Mouse (Mus musculus): ENCODE data around the gene Pdgfra.

GRCm38 (mm10) chr5:75164688-75165087 lies 12.6 kb downstream of the Pdgfra start:
- TF ChIP-seq CTCF (IDR thresholded peaks at IDR 0.05; ENCODE audit: borderline replicate concordance, insufficient read depth, low read length) (no peak), POLR2A (IDR thresholded peaks at IDR 0.05; ENCODE audit: low read depth, low read length) (no peak)

Measured in embryonic fibroblast, embryonic 13.5 days (primary cell).